Mouse (Mus musculus) c-Kit-positive CD71-positive TER-119-negative erythroid progenitor cells, embryonic 14.5 days (primary cell): ENCODE results near the gene Spata2.

ENCODE experiments used
- DNase-seq: peaks from one replicate; pipeline ENCODE4 v3.0.0-alpha.2; 2013; ENCODE audit warnings: low read depth

Spata2 gene

GRCm38 (mm10) chr2:167492713-167493636 is at the start of gene Spata2:
TSS of gene Spata2 (minus strand) at chr2:167492887.
- peak; percentile 83 for DNase-seq

- no peak for DNase-seq
These were observed 49.7 kb upstream of the Spata2 start for GRCm38 (mm10) chr2:167542361-167542760.

- no peak for DNase-seq
These were observed 49.1 kb upstream of the Spata2 start for GRCm38 (mm10) chr2:167541761-167542160.

GRCm38 (mm10) chr2:167541324-167541723 is 48.6 kb upstream of the Spata2 start:
- DNase-seq: no peak

- DNase-seq: no peak
These were observed 47.9 kb upstream of the Spata2 start for GRCm38 (mm10) chr2:167540477-167541110.

GRCm38 (mm10) chr2:167539536-167540476 is 47.1 kb upstream of the Spata2 start:
- no peak for DNase-seq

GRCm38 (mm10) chr2:167538671-167539306 is 46.1 kb upstream of the Spata2 start:
- no peak for DNase-seq

GRCm38 (mm10) chr2:167537476-167538297 is 45.0 kb upstream of the Spata2 start, which contains the start of gene Snai1:
TSS of gene Snai1 (plus strand) at chr2:167538195.
- peak; percentile 71 for DNase-seq

- no peak for DNase-seq
These were observed 43.7 kb upstream of the Spata2 start for GRCm38 (mm10) chr2:167536320-167536945.

GRCm38 (mm10) chr2:167533880-167534279 is 41.2 kb upstream of the Spata2 start:
- no peak for DNase-seq

- DNase-seq: no peak
These were observed 39.4 kb upstream of the Spata2 start for GRCm38 (mm10) chr2:167532131-167532530.

GRCm38 (mm10) chr2:167530536-167530935 is 37.8 kb upstream of the Spata2 start:
- no peak for DNase-seq

GRCm38 (mm10) chr2:167529935-167530513 is 37.3 kb upstream of the Spata2 start:
- DNase-seq: no peak

- no peak for DNase-seq
These were observed 35.6 kb upstream of the Spata2 start for GRCm38 (mm10) chr2:167528278-167528677.

GRCm38 (mm10) chr2:167519606-167520252 is 27.0 kb upstream of the Spata2 start:
- no peak for DNase-seq

- no peak for DNase-seq
These were observed 23.0 kb upstream of the Spata2 start for GRCm38 (mm10) chr2:167515688-167516087.

GRCm38 (mm10) chr2:167514641-167515040 is 22.0 kb upstream of the Spata2 start:
- DNase-seq: no peak

- DNase-seq: no peak
These were observed 20.3 kb upstream of the Spata2 start for GRCm38 (mm10) chr2:167512970-167513369.

GRCm38 (mm10) chr2:167512365-167512764 is 19.7 kb upstream of the Spata2 start:
- no peak for DNase-seq
